Mouse (Mus musculus): ENCODE measurements around the gene Meltf. TPM values are rescaled to one million over a fixed set of nuclear protein-coding genes. Genes with fewer than 3 reads are reported as not detected.

The Meltf gene
- 0.01 TPM in 1 of 2 replicates, not detected in the other for polyA plus RNA-seq (2012)

DNA sequence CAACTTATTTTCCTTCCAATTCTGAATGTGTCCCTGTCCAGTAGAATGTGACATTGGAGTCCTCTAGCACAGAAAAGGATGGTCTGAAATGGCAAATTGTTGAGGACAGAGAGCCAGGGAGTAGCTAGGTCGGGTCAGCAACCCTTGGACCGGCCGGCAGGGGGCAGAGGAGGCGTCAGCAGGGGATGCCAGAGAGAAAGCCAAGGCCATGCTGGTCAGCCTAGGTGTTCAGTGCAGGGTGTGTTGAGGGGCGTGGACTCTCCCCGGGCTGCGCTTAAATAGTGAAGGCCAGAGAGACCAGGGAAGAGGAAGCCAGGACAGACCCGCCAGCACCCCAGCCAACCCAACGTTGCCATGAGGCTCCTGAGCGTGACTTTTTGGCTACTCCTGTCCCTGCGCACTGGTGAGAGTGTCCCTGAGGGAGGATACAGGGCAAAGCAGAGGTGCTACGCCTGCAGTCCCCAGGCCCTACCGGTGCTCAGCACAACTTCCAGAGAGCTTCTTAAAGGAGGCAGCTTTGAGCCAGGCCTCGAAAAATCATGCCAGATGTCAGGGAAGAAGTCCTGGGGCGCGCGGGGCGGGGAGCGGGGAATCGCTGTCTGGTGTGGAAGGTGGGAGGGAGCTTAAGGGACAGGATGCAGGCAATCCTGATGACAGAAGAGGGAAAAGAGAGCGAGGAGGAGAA is at the start of gene Meltf:
Meltf (plus strand) TSS at position 238 of the 685 bp plus-strand sequence.
- peaks cover 8% of the 10 kb centered on the region for H3K36me3 ChIP-seq (ENCODE audit: control insufficient read depth)
- H3K4me3 ChIP-seq (replicated peaks) = no peak within 1 kb of the TSS
- no peaks in the 10 kb centered on the region for H3K9me3 ChIP-seq (ENCODE audit: control insufficient read depth, low read length)
- H3K27me3 ChIP-seq (ENCODE audit: control insufficient read depth) = peaks cover 4% of the 10 kb centered on the region; the same call in 1 of the 2 replicates
- TF ChIP-seq TAL1 (IDR thresholded peaks at IDR 0.05; ENCODE audit: low read length) (no peak), GATA1 (IDR thresholded peaks at IDR 0.05; ENCODE audit: low read length) (no peak)
- H3K4me1 ChIP-seq (ENCODE audit: control insufficient read depth) = peaks cover 7% of the 10 kb centered on the region

DNA sequence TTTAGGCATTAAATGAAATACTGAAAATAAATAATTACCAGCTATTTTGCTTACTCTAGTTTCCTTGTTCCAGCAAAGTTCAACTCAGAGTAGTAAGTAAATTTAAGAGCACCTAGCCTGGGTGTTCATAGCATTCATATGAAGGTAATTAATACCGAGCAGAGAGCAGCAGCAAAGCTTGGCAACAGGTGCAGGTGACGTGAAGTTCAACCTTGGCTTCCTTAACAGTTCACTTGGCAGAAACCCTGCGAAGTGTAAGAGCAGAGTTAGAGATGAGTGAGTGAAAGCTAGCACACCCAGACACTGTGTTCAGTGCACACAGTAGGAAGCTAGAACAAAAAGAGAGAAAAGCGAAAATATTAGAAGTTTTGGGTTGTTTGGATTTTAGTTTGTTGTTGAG is 47.9 kb upstream of the Meltf start:
- no peak for TF ChIP-seq GATA1 (IDR thresholded peaks at IDR 0.05; ENCODE audit: low read length)
- TF ChIP-seq TAL1 (IDR thresholded peaks at IDR 0.05; ENCODE audit: low read length) = no peak
- Histone ChIP-seq H3K36me3 (ENCODE audit: control insufficient read depth) (peaks cover 21% of the 10 kb centered on the region), H3K4me1 (ENCODE audit: control insufficient read depth) (no peaks in the 10 kb centered on the region), H3K4me3 (replicated peaks) (no peak overlapping the region), H3K9me3 (ENCODE audit: control insufficient read depth, low read length) (no peaks in the 10 kb centered on the region), H3K27me3 (ENCODE audit: control insufficient read depth) (no peaks in the 10 kb centered on the region)

DNA sequence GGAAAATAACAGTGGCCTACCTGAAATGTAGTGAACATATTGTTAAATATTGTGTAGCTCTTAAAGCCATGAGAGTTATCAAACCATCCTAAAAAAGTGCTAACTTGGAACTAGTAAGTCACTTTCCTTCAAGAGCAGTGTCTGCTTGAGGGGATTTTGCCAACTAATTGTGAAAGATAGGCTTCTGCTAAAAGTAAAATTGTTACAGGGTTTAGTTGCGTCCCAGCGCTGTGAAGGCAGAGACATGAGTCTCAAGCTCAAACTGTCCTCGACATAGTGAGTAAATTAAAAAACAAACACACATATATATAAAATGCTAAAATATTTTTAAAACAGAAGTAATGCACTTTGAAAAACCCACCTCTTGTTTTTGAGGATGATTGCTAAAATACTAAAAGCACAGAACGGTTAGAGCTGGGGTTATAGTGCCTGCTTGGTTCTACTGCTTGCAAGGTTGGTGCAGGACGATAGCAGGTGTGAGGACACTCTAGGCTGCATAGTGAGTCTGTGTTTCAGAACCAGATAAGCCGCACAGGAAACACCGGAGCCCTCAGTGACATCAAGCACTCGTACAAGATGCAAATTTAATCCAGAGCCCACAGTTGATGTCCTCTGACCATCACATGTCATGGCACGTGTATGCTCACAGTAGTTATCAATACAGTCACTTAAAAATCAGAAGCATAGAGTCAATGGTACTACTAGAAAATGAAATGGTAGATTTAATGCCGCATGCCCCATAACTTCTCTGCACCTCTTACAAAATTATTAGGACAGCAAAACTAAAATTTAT is 45.8 kb upstream of the Meltf start:
- H3K36me3 ChIP-seq (ENCODE audit: control insufficient read depth) = peaks cover 24% of the 10 kb centered on the region
- TF ChIP-seq GATA1 (IDR thresholded peaks at IDR 0.05; ENCODE audit: low read length) (no peak), TAL1 (IDR thresholded peaks at IDR 0.05; ENCODE audit: low read length) (no peak)

DNA sequence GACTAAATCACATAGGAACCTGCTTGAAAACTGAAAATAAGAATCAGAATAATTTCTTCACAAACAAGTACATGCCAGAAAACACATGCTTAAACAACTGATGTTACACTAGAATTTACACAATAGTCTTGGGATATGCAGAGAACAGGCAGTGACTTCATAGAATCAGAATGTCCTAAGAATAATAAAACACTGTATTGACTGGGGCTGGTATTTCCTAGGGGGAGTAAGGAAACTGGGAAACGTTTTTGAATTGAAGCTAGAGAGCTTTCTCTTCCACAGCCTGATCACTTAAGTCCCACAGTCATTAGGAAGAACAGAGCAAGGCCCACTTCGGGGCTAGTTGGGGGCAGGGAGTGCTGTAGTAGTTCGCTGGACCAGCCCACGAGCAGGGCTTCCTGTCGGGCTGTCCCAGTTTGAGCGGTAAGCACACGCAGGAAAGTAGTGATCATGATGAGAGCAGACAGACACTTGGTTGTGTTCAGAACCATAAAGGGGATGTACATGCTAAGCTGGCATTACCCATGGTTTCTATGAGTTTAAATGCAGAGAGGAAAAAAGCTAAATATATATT is 44.5 kb upstream of the Meltf start:
- no peaks in the 10 kb centered on the region for H3K27me3 ChIP-seq (ENCODE audit: control insufficient read depth)
- TF ChIP-seq TAL1 (IDR thresholded peaks at IDR 0.05; ENCODE audit: low read length) (no peak), GATA1 (IDR thresholded peaks at IDR 0.05; ENCODE audit: low read length) (no peak)
- peaks cover 35% of the 10 kb centered on the region for H3K36me3 ChIP-seq (ENCODE audit: control insufficient read depth)
- no peaks in the 10 kb centered on the region for H3K9me3 ChIP-seq (ENCODE audit: control insufficient read depth, low read length)
- no peaks in the 10 kb centered on the region for H3K4me1 ChIP-seq (ENCODE audit: control insufficient read depth)
- H3K4me3 ChIP-seq (replicated peaks) = no peak overlapping the region

More for the DNA sequence above, 45.8 kb upstream of the Meltf start:
- Histone ChIP-seq H3K4me1 (ENCODE audit: control insufficient read depth) (no peaks in the 10 kb centered on the region), H3K9me3 (ENCODE audit: control insufficient read depth, low read length) (no peaks in the 10 kb centered on the region), H3K4me3 (replicated peaks) (no peak overlapping the region), H3K27me3 (ENCODE audit: control insufficient read depth) (no peaks in the 10 kb centered on the region)

DNA sequence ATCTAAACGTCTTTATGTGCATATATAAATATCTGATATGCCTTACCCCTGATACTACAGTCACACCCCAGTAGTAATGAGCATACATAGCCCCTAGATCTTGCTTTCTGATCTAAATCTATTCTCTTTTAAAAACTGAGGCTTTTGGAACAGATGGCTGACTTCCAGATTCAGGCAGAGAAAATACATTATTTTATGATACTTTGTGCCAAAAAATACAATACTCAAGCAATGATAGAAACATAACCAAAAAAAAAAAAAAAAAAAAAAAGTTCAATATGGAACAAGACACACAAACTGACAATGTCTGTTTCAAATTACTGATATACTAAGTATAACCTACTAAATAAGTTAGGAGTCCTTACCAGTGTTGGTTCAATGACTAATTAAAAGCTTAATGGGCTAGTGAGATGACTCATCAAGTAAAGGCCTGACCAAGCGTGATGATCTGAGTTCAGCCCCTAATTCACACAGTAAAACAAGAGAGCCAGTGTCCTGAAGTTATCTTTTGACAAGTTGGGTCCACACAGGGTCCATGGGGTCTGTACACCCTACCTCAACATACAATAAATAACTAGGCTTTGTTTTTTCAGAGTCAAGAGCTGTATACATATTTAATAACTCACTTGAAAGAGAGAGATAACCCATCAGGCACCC is 43.8 kb upstream of the Meltf start:
- Histone ChIP-seq H3K36me3 (ENCODE audit: control insufficient read depth) (peaks cover 34% of the 10 kb centered on the region), H3K4me3 (replicated peaks) (no peak overlapping the region), H3K9me3 (ENCODE audit: control insufficient read depth, low read length) (no peaks in the 10 kb centered on the region), H3K27me3 (ENCODE audit: control insufficient read depth) (no peaks in the 10 kb centered on the region), H3K4me1 (ENCODE audit: control insufficient read depth) (no peaks in the 10 kb centered on the region)
- no peak for TF ChIP-seq GATA1 (IDR thresholded peaks at IDR 0.05; ENCODE audit: low read length)
- TF ChIP-seq TAL1 (IDR thresholded peaks at IDR 0.05; ENCODE audit: low read length) = no peak

DNA sequence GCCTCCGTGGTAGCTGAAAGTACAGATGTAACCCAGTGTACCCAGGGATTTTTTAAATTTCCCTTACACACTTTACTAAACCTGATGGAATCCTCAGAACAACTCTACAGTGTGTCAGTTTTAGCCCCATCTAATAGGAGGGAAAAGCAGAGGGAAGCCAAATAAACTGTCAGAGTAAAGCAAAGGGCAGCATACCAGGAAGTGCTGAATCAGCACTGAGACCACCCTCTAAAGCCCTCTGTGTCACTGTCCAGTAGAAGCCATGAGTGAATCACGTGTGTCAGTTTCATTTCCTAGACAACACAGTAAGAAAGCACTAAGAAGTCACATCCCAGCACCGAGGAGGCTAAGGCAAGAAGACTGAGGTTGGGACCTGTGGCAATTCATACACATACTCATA is 41.2 kb upstream of the Meltf start:
- Histone ChIP-seq H3K27me3 (ENCODE audit: control insufficient read depth) (no peaks in the 10 kb centered on the region), H3K9me3 (ENCODE audit: control insufficient read depth, low read length) (no peaks in the 10 kb centered on the region)

DNA sequence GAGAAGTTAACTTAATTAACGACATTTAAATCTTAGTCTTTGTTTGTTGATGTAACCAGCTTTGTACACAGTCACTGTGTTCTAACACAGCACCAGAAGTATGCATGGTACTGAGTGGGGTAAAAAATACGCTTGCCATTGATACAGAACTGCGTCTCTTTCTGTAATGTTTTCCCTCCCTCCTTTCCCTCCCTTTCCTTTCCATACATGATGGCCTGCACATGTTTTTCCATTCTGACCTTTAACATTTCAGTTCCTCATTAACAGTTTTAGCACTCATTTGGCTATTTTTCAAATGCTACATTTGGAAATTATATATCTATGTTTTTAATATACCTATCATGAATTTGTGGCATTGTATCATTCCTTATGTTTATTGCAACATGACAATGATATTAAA is 34.4 kb upstream of the Meltf start:
- peaks cover 36% of the 10 kb centered on the region for H3K36me3 ChIP-seq (ENCODE audit: control insufficient read depth)
- no peaks in the 10 kb centered on the region for H3K9me3 ChIP-seq (ENCODE audit: control insufficient read depth, low read length)
- TF ChIP-seq GATA1 (IDR thresholded peaks at IDR 0.05; ENCODE audit: low read length) = no peak
- TF ChIP-seq TAL1 (IDR thresholded peaks at IDR 0.05; ENCODE audit: low read length) = no peak
- no peaks in the 10 kb centered on the region for H3K27me3 ChIP-seq (ENCODE audit: control insufficient read depth)
- no peaks in the 10 kb centered on the region for H3K4me1 ChIP-seq (ENCODE audit: control insufficient read depth)
- H3K4me3 ChIP-seq (replicated peaks) = no peak overlapping the region

More for the DNA sequence above, 41.2 kb upstream of the Meltf start:
- Histone ChIP-seq H3K4me1 (ENCODE audit: control insufficient read depth) (no peaks in the 10 kb centered on the region), H3K36me3 (ENCODE audit: control insufficient read depth) (peaks cover 42% of the 10 kb centered on the region), H3K4me3 (replicated peaks) (no peak overlapping the region)
- no peak for TF ChIP-seq GATA1 (IDR thresholded peaks at IDR 0.05; ENCODE audit: low read length)
- TF ChIP-seq TAL1 (IDR thresholded peaks at IDR 0.05; ENCODE audit: low read length) = no peak

DNA sequence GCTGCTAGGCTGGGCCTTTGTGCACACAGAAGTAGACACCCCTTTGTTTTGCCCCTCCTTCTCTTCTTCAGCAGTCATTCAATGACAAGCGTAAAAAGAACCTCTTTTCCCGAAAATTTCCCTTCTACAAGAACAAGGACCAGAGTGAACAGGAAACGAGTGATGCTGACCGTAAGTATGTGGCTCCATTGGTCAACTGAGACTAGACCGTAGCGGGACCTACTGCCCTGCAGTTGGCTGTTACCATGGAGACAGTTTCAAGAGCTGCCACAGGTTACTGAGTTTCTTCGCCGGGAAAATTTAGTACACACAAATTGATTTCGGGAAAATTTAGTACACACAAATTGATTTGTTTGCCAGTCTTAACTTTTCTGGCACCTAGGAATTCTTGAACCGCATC is 31.8 kb upstream of the Meltf start:
- Histone ChIP-seq H3K27me3 (ENCODE audit: control insufficient read depth) (no peaks in the 10 kb centered on the region), H3K4me3 (replicated peaks) (no peak overlapping the region), H3K36me3 (ENCODE audit: control insufficient read depth) (peaks cover 32% of the 10 kb centered on the region), H3K9me3 (ENCODE audit: control insufficient read depth, low read length) (no peaks in the 10 kb centered on the region), H3K4me1 (ENCODE audit: control insufficient read depth) (no peaks in the 10 kb centered on the region)
- TF ChIP-seq GATA1 (IDR thresholded peaks at IDR 0.05; ENCODE audit: low read length) (no peak), TAL1 (IDR thresholded peaks at IDR 0.05; ENCODE audit: low read length) (no peak)

DNA sequence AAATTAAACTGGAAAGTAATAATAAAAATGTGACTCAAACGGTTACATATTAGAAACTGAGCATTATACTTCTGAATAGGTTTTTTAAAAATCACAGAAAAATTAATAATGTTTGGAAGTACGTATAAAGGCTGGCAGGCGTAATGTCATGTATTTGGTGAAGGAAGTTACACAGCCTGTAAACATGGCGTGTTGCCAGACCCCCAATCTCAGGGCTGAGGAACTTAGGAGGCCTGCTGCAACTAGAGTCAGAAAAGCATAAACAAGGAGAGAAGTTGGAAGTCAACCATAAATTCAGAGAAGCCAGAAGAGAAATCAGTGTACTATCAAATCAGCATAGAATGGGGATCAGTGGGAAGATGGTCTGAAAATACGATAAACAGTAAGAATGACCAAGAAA is 14.7 kb upstream of the Meltf start:
- peaks cover 74% of the 10 kb centered on the region for H3K36me3 ChIP-seq (ENCODE audit: control insufficient read depth)

More for the DNA sequence above, 14.7 kb upstream of the Meltf start:
- Histone ChIP-seq H3K9me3 (ENCODE audit: control insufficient read depth, low read length) (no peaks in the 10 kb centered on the region), H3K27me3 (ENCODE audit: control insufficient read depth) (no peaks in the 10 kb centered on the region), H3K4me3 (replicated peaks) (no peak overlapping the region), H3K4me1 (ENCODE audit: control insufficient read depth) (no peaks in the 10 kb centered on the region)
- TF ChIP-seq GATA1 (IDR thresholded peaks at IDR 0.05; ENCODE audit: low read length) (no peak), TAL1 (IDR thresholded peaks at IDR 0.05; ENCODE audit: low read length) (no peak)

All from erythroblast, embryonic 14.5 days (primary cell).